ENCODE assay signal across 8 mouse cellular contexts in genomic region chr4:120814171-120814570, GRCm38 (mm10). TPM values are rescaled to one million over a fixed set of nuclear protein-coding genes. Genes with fewer than 3 reads are reported as not detected.
DNase-seq lines count a peak whose midpoint lies in the region; ATAC-seq and TF ChIP-seq lines count a peak whose summit lies in the region.

No protein-coding gene starts in this region.

- peak overlapping the region; percentile 58 for H3K9ac ChIP-seq in intestine, embryonic 14.5 days (ENCODE audit: low read length)
- H3K9ac ChIP-seq in liver, embryonic 16.5 days (ENCODE audit: low read depth, low read length): 0 out of 2 replicates have a peak overlapping the region, but pooled peaks have one; percentile 26
- H3K9ac ChIP-seq in stomach, embryonic 15.5 days: no peak overlapping the region

- TF ChIP-seq POLR2A in embryonic fibroblast, embryonic 13.5 days (IDR thresholded peaks at IDR 0.05; ENCODE audit: low read depth, low read length): no peak

- no peak for ATAC-seq in intestine, embryonic 14.5 days (replicated peaks; ENCODE audit: low FRiP score, low TSS enrichment, low read depth)
- no peak for ATAC-seq in liver, embryonic 16.5 days (ENCODE audit: low read depth)
- no peak for ATAC-seq in stomach, embryonic 15.5 days (ENCODE audit: insufficient read depth, low FRiP score, low read depth)

- H3K36me3 ChIP-seq in intestine, embryonic 14.5 days (ENCODE audit: control insufficient read depth, insufficient read depth, low read length): no peaks in the 10 kb centered on the region
- no peaks in the 10 kb centered on the region for H3K36me3 ChIP-seq in liver, embryonic 16.5 days (ENCODE audit: control insufficient read depth, insufficient read depth)
- no peaks in the 10 kb centered on the region for H3K36me3 ChIP-seq in stomach, embryonic 15.5 days

- H3K27ac ChIP-seq in embryonic fibroblast, embryonic 13.5 days (ENCODE audit: insufficient read depth, low read length): peak overlapping the region; percentile 4; the same call in 1 of the 2 replicates
- H3K27ac ChIP-seq in intestine, embryonic 14.5 days (ENCODE audit: low read depth): peak overlapping the region; percentile 39; the same call in 1 of the 2 replicates
- H3K27ac ChIP-seq in liver, embryonic 16.5 days (ENCODE audit: low read length): peak overlapping the region; percentile 53; the same call in 1 of the 2 replicates
- peak overlapping the region; percentile 67 for H3K27ac ChIP-seq in stomach, embryonic 15.5 days

- H3K4me2 ChIP-seq in intestine, embryonic 14.5 days (ENCODE audit: low read length): peak overlapping the region; percentile 86
- peak overlapping the region; percentile 67 for H3K4me2 ChIP-seq in liver, embryonic 16.5 days (ENCODE audit: low read depth, low read length)
- H3K4me2 ChIP-seq in stomach, embryonic 15.5 days: peak overlapping the region; percentile 56

- 11% methylated on average over 4 of the region's 4 CpGs for WGBS in intestine, embryonic 14.5 days
- WGBS in liver, embryonic 16.5 days (ENCODE audit: insufficient replicate concordance): 45% methylated on average over 4 of the region's 4 CpGs
- 13% methylated on average over 4 of the region's 4 CpGs for WGBS in stomach, embryonic 15.5 days

- peak; percentile 47 for DNase-seq in ovary, postnatal 36 days (ENCODE audit: low spot score)
- no peak for DNase-seq in ovary, postnatal 10 days (ENCODE audit: low spot score)
- peak; percentile 54 for DNase-seq in intestine, embryonic 14.5 days (ENCODE audit: low spot score)
- DNase-seq in right cerebral cortex, adult 18-20 months: no peak
- DNase-seq in spleen, postnatal 4 days (ENCODE audit: low spot score in 2 of 2): no peak

- H3K9me3 ChIP-seq in intestine, embryonic 14.5 days (ENCODE audit: control insufficient read depth, low read length): no peaks in the 10 kb centered on the region
- H3K9me3 ChIP-seq in liver, embryonic 16.5 days (replicated peaks; ENCODE audit: control insufficient read depth, low read length): no peaks in the 10 kb centered on the region
- no peaks in the 10 kb centered on the region for H3K9me3 ChIP-seq in stomach, embryonic 15.5 days

- H3K27me3 ChIP-seq in intestine, embryonic 14.5 days (replicated peaks; ENCODE audit: control insufficient read depth, insufficient read depth, low read length): no peaks in the 10 kb centered on the region
- no peaks in the 10 kb centered on the region for H3K27me3 ChIP-seq in liver, embryonic 16.5 days (ENCODE audit: control insufficient read depth, insufficient read depth, low read depth, low read length)
- no peaks in the 10 kb centered on the region for H3K27me3 ChIP-seq in stomach, embryonic 15.5 days (replicated peaks)

- H3K4me1 ChIP-seq in embryonic fibroblast, embryonic 13.5 days (ENCODE audit: control insufficient read depth, insufficient read depth, low read length): no peaks in the 10 kb centered on the region
- peaks cover 31% of the 10 kb centered on the region for H3K4me1 ChIP-seq in intestine, embryonic 14.5 days (replicated peaks; ENCODE audit: control insufficient read depth, insufficient read depth, low read length)
- H3K4me1 ChIP-seq in liver, embryonic 16.5 days (ENCODE audit: control insufficient read depth, low read depth, low read length): peaks cover 29% of the 10 kb centered on the region
- peaks cover 15% of the 10 kb centered on the region; the same call in 1 of the 2 replicates for H3K4me1 ChIP-seq in stomach, embryonic 15.5 days

- no peak for TF ChIP-seq CTCF in embryonic fibroblast, embryonic 13.5 days (IDR thresholded peaks at IDR 0.05; ENCODE audit: borderline replicate concordance, insufficient read depth, low read length)

- H3K4me3 ChIP-seq in embryonic fibroblast, embryonic 13.5 days (ENCODE audit: insufficient read depth, low read length): peak overlapping the region; percentile 12; the same call in 1 of the 2 replicates
- peak overlapping the region; percentile 65 for H3K4me3 ChIP-seq in intestine, embryonic 14.5 days (ENCODE audit: low read depth, low read length)
- peak overlapping the region; percentile 40 for H3K4me3 ChIP-seq in liver, embryonic 16.5 days (ENCODE audit: low read depth, low read length)
- H3K4me3 ChIP-seq in stomach, embryonic 15.5 days (replicated peaks): peak overlapping the region; percentile 55

RNA-seq across cellular contexts. Expression of gene Nfyc, which starts 17.2 kb away (rescaled TPM):
- polyA plus RNA-seq in embryonic fibroblast, embryonic 13.5 days (2011; ENCODE audit: insufficient read length, low read depth, missing spikeins): 30.4 and 36.4 TPM in 2 replicates
- polyA plus RNA-seq in intestine, embryonic 14.5 days (2014; fragmentation: Nextera tagmentation; extraction: Ambion mirVana): 101 and 109 TPM in 2 replicates
- polyA plus RNA-seq in liver, embryonic 16.5 days (2015; fragmentation: Nextera tagmentation; extraction: Ambion mirVana): 44.6 and 47.4 TPM in 2 replicates
- 76.4 and 88.0 TPM in 2 replicates for polyA plus RNA-seq in stomach, embryonic 15.5 days (2015; fragmentation: Nextera tagmentation; extraction: Ambion mirVana)

RNA-seq across cellular contexts. Expression of gene Rims3, which starts 40.4 kb away (rescaled TPM):
- not detected in 2 replicates for polyA plus RNA-seq in embryonic fibroblast, embryonic 13.5 days (2011; ENCODE audit: insufficient read length, low read depth, missing spikeins)
- 2.2 and 2.5 TPM in 2 replicates for polyA plus RNA-seq in intestine, embryonic 14.5 days (2014; fragmentation: Nextera tagmentation; extraction: Ambion mirVana)
- 0.21 and 0.25 TPM in 2 replicates for polyA plus RNA-seq in liver, embryonic 16.5 days (2015; fragmentation: Nextera tagmentation; extraction: Ambion mirVana)
- polyA plus RNA-seq in stomach, embryonic 15.5 days (2015; fragmentation: Nextera tagmentation; extraction: Ambion mirVana): 1.3 and 1.5 TPM in 2 replicates

Comparison
In these comparisons a context has a peak if more than half of its experiments do, and no peak if none do; other contexts are left out.
1. DNase-seq: peak in ovary, postnatal 36 days (single experiment) and intestine, embryonic 14.5 days (single experiment); none in ovary, postnatal 10 days (single experiment), right cerebral cortex, adult 18-20 months (single experiment) and spleen, postnatal 4 days (0 of 2).
2. H3K27ac ChIP-seq: peak in every context shown above with its lines; median percentile 67 in stomach, embryonic 15.5 days; 53 in liver, embryonic 16.5 days; 39 in intestine, embryonic 14.5 days; 4 in embryonic fibroblast, embryonic 13.5 days.
3. H3K4me3 ChIP-seq: peak in every context shown above with its lines; median percentile 65 in intestine, embryonic 14.5 days; 55 in stomach, embryonic 15.5 days; 40 in liver, embryonic 16.5 days; 12 in embryonic fibroblast, embryonic 13.5 days.
4. Peak in every context shown above with its lines, with median percentiles within 50 percentile points of each other: H3K4me2 ChIP-seq.